Comparison of ENCODE assay signal across 1 mouse cellular context in the genomic region with DNA sequence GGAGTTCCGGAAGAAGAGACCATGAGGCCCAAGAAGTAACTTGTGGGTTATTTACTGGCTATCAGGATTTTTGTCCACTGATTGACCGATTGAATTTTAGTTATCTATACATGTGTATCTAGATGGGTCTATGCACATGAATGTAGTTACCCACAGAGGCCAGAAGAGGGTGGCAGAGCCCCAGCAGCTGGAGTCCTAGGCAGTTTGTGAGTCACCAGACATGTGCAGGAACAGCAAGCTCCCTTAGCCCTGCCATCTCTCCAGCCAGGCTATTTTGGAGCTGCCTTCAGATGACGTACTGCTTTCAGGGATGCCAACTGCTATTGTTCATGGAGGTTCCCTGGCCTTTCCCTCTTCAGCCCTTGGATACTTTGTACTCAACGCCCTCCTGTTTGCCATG.
TF ChIP-seq lines count a peak whose summit lies in the region.

No protein-coding gene starts in this region.

TF ChIP-seq in CH12.LX, 34 proteins besides CTCF, POLR2A, EP300 and RAD21 (continued from another document):
- TF ChIP-seq IRF4 (IDR thresholded peaks at IDR 0.05; ENCODE audit: low read depth, low read length) = no peak
- peak; percentile 70 for TF ChIP-seq SMC3 (IDR thresholded peaks at IDR 0.05; ENCODE audit: low read depth, low read length)
- TF ChIP-seq CHD1 (IDR thresholded peaks at IDR 0.05; ENCODE audit: low read depth, low read length) = no peak
- TF ChIP-seq MXI1 (IDR thresholded peaks at IDR 0.05; ENCODE audit: low read depth, low read length) = no peak
- peak; percentile 55; the same call in 1 of the 2 replicates for TF ChIP-seq MYC (IDR thresholded peaks at IDR 0.05; ENCODE audit: low read depth, low read length)
- TF ChIP-seq JUN (IDR thresholded peaks at IDR 0.05; ENCODE audit: insufficient read depth, low read depth, low read length) = no peak
- TF ChIP-seq PAX5 (IDR thresholded peaks at IDR 0.05; ENCODE audit: low read length) = no peak
- 0 out of 2 replicates have a peak, but pooled peaks have one; percentile 16 for TF ChIP-seq MAX (IDR thresholded peaks at IDR 0.05; ENCODE audit: low read length)
- no peak for TF ChIP-seq POLR2AphosphoS2 (IDR thresholded peaks at IDR 0.05; ENCODE audit: low read depth, low read length)
- no peak for TF ChIP-seq TCF12 (IDR thresholded peaks at IDR 0.05; ENCODE audit: low read depth, low read length)
- TF ChIP-seq HCFC1 (IDR thresholded peaks at IDR 0.05; ENCODE audit: low read depth, low read length) = no peak
- TF ChIP-seq KAT2A (IDR thresholded peaks at IDR 0.05; ENCODE audit: insufficient replicate concordance, low read length) = no peak
- TF ChIP-seq MAFK (IDR thresholded peaks at IDR 0.05; ENCODE audit: insufficient replicate concordance, low read length) = no peak
TF ChIP-seq in CH12.LX: peak in this region for 4.
